Mouse (Mus musculus): ENCODE data around the gene Cyp2d9. TPM values are rescaled to one million over a fixed set of nuclear protein-coding genes. Genes with fewer than 3 reads are reported as not detected.
"Not testable (repeated sequence)": the region's sequence is repeated elsewhere in the genome, so short reads cannot be mapped to it uniquely, and the experiment has no call there.

Gene Cyp2d9
- polyA plus RNA-seq, 1 experiment, result not detected

GRCm38 (mm10) chr15:82457064-82458021, 24.1 kb downstream of the Cyp2d9 start:
- Histone ChIP-seq H3K4me1 (ENCODE audit: control insufficient read depth, insufficient read depth, low read length) (no peaks in the 10 kb centered on the region), H3K9ac (ENCODE audit: low read depth, poor library complexity, severe bottlenecking) (no peak overlapping the region), H3K4me3 (ENCODE audit: low read depth, low read length) (no peak overlapping the region), H3K27ac (ENCODE audit: insufficient read depth, low read length) (no peak overlapping the region), H3K9me3 (replicated peaks; ENCODE audit: control insufficient read depth, insufficient read depth, low read length, poor library complexity, severe bottlenecking) (no peaks in the 10 kb centered on the region), H3K36me3 (ENCODE audit: control insufficient read depth, insufficient read depth, low read length, poor library complexity, severe bottlenecking) (no peaks in the 10 kb centered on the region), H3K27me3 (ENCODE audit: control insufficient read depth, insufficient read depth, low read length, poor library complexity, severe bottlenecking) (no peaks in the 10 kb centered on the region)
- TF ChIP-seq EP300 (IDR thresholded peaks at IDR 0.05; ENCODE audit: insufficient read depth, low read depth, low read length) (no peak), CTCF (IDR thresholded peaks at IDR 0.05; ENCODE audit: low read depth, low read length) (no peak), POLR2A (IDR thresholded peaks at IDR 0.05; ENCODE audit: insufficient read depth, low read length) (no peak)

DNA sequence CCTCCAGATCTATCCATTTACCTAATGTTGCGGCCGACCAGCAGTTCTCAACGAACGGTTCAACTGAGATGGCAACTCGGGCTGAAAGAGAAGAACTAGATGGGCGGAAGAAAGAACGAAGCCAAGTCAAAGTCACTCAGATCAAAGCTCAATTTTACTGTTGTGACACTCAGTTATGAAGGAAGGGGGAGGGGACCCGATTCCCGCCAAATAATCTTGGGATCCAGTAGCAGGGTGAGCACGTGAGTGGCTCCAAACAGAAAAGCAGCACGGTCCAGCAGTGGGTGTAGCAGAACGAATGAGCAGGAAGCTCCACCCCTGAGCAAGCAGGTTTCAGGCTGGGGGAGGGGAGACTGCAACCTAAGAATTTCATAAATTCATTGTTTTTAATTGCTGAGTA, 26.0 kb downstream of the Cyp2d9 start:
- H3K9me3 ChIP-seq (replicated peaks; ENCODE audit: control insufficient read depth, insufficient read depth, low read length, poor library complexity, severe bottlenecking); H3K36me3 ChIP-seq (ENCODE audit: control insufficient read depth, insufficient read depth, low read length, poor library complexity, severe bottlenecking); H3K27ac ChIP-seq (ENCODE audit: insufficient read depth, low read length); H3K4me1 ChIP-seq (ENCODE audit: control insufficient read depth, insufficient read depth, low read length); H3K4me3 ChIP-seq (ENCODE audit: low read depth, low read length); H3K9ac ChIP-seq (ENCODE audit: low read depth, poor library complexity, severe bottlenecking); H3K27me3 ChIP-seq (ENCODE audit: control insufficient read depth, insufficient read depth, low read length, poor library complexity, severe bottlenecking): not testable (repeated sequence)

DNA sequence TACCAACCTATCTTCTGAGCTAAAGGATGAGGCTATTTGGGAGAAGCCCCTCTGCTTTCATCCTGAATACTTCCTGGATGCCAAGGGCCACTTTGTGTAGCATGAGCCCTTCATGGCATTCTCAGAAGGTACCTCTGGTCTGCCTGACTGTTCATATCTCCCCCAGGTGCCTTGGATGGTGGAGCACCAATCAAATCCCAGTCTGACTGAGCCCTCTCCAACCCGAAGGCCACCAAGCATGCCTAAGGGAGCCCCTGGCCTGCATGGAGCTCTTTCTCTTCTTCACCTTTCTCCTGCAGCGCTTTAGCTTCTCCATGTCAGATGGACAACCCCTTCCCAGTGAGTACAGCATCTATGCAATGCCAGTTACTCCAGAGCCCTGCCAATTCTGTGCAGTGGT, 31.5 kb downstream of the Cyp2d9 start:
- no peak for TF ChIP-seq EP300 (IDR thresholded peaks at IDR 0.05; ENCODE audit: insufficient read depth, low read depth, low read length)
- TF ChIP-seq CTCF (IDR thresholded peaks at IDR 0.05; ENCODE audit: low read depth, low read length), result no peak
- no peak for TF ChIP-seq POLR2A (IDR thresholded peaks at IDR 0.05; ENCODE audit: insufficient read depth, low read length)
- no peaks in the 10 kb centered on the region for H3K9me3 ChIP-seq (replicated peaks; ENCODE audit: control insufficient read depth, insufficient read depth, low read length, poor library complexity, severe bottlenecking)

DNA sequence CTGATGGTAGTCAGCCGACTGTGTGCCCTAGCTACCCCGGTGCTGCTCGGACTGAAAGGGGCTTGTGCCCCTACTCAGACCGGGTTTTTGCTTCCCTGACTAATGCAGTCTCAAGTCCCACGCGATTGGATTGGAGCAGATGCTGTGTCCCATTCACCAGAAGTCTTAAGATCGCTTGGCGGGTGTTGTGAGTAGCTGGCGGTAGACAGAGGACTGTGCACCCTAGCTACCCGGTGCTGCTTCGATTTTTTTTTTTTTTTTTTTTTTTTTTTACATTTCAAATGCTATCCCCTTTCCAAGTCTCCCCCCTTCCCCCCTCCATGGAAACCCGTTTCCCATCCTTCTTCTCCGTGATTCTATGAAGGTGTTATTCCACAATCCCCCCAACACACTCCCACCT, 61.0 kb downstream of the Cyp2d9 start:
- not testable (repeated sequence) for H3K9me3 ChIP-seq (replicated peaks; ENCODE audit: control insufficient read depth, insufficient read depth, low read length, poor library complexity, severe bottlenecking); H3K4me1 ChIP-seq (ENCODE audit: control insufficient read depth, insufficient read depth, low read length); H3K36me3 ChIP-seq (ENCODE audit: control insufficient read depth, insufficient read depth, low read length, poor library complexity, severe bottlenecking); H3K27ac ChIP-seq (ENCODE audit: insufficient read depth, low read length); H3K27me3 ChIP-seq (ENCODE audit: control insufficient read depth, insufficient read depth, low read length, poor library complexity, severe bottlenecking)
- H3K4me3 ChIP-seq (ENCODE audit: low read depth, low read length), result peak overlapping the region; percentile 50
- peak overlapping the region; percentile 42 for H3K9ac ChIP-seq (ENCODE audit: low read depth, poor library complexity, severe bottlenecking)

More for the DNA sequence above, 31.5 kb downstream of the Cyp2d9 start:
- Histone ChIP-seq H3K9ac (ENCODE audit: low read depth, poor library complexity, severe bottlenecking) (no peak overlapping the region), H3K4me3 (ENCODE audit: low read depth, low read length) (no peak overlapping the region), H3K4me1 (ENCODE audit: control insufficient read depth, insufficient read depth, low read length) (no peaks in the 10 kb centered on the region), H3K27me3 (ENCODE audit: control insufficient read depth, insufficient read depth, low read length, poor library complexity, severe bottlenecking) (no peaks in the 10 kb centered on the region), H3K36me3 (ENCODE audit: control insufficient read depth, insufficient read depth, low read length, poor library complexity, severe bottlenecking) (no peaks in the 10 kb centered on the region), H3K27ac (ENCODE audit: insufficient read depth, low read length) (no peak overlapping the region)

Other genes with a start within 250 kb of the Cyp2d9 start
- 6.8 and 7.4 TPM in 2 replicates for gene Shisa8, start 220.6 kb upstream of the Cyp2d9 start, polyA plus RNA-seq (2011; ENCODE audit: insufficient read depth, insufficient read length, low read depth, missing spikeins)
- gene Tnfrsf13c, start 209.1 kb upstream of the Cyp2d9 start, polyA plus RNA-seq (2011; ENCODE audit: insufficient read depth, insufficient read length, low read depth, missing spikeins), result 1.9 and 2.3 TPM in 2 replicates
- gene Cenpm, start 188.7 kb upstream of the Cyp2d9 start, polyA plus RNA-seq (2011; ENCODE audit: insufficient read depth, insufficient read length, low read depth, missing spikeins), result 43.2 and 52.0 TPM in 2 replicates
- gene 1500009C09Rik, start 181.0 kb upstream of the Cyp2d9 start, polyA plus RNA-seq (2011; ENCODE audit: insufficient read depth, insufficient read length, low read depth, missing spikeins), result not detected in 2 replicates
- 8.8 and 9.7 TPM in 2 replicates for gene Sept3, start 158.5 kb upstream of the Cyp2d9 start, polyA plus RNA-seq (2011; ENCODE audit: insufficient read depth, insufficient read length, low read depth, missing spikeins)
- gene Wbp2nl, start 134.5 kb upstream of the Cyp2d9 start, polyA plus RNA-seq (2011; ENCODE audit: insufficient read depth, insufficient read length, low read depth, missing spikeins), result 0.70 and 1.1 TPM in 2 replicates
- gene Naga, start 94.5 kb upstream of the Cyp2d9 start, polyA plus RNA-seq (2011; ENCODE audit: insufficient read depth, insufficient read length, low read depth, missing spikeins), result 29.5 and 30.0 TPM in 2 replicates
- gene Pheta2, start 94.5 kb upstream of the Cyp2d9 start, polyA plus RNA-seq (2011; ENCODE audit: insufficient read depth, insufficient read length, low read depth, missing spikeins), result 1.8 and 2.7 TPM in 2 replicates
- 84.8 and 86.7 TPM in 2 replicates for gene Smdt1, start 94.5 kb upstream of the Cyp2d9 start, polyA plus RNA-seq (2011; ENCODE audit: insufficient read depth, insufficient read length, low read depth, missing spikeins)
- gene Ndufa6, start 79.1 kb upstream of the Cyp2d9 start, polyA plus RNA-seq (2011; ENCODE audit: insufficient read depth, insufficient read length, low read depth, missing spikeins), result 212 and 236 TPM in 2 replicates
- gene Cyp2d22, start 53.2 kb upstream of the Cyp2d9 start, polyA plus RNA-seq (2011; ENCODE audit: insufficient read depth, insufficient read length, low read depth, missing spikeins), result 1.1 and 1.9 TPM in 2 replicates
- gene Cyp2d11, start 39.4 kb upstream of the Cyp2d9 start, polyA plus RNA-seq (2011; ENCODE audit: insufficient read depth, insufficient read length, low read depth, missing spikeins), result not detected in 2 replicates
- not detected in 2 replicates for gene Cyp2d10, start 26.2 kb upstream of the Cyp2d9 start, polyA plus RNA-seq (2011; ENCODE audit: insufficient read depth, insufficient read length, low read depth, missing spikeins)
- gene Cyp2d12, start 121.6 kb downstream of the Cyp2d9 start, polyA plus RNA-seq (2011; ENCODE audit: insufficient read depth, insufficient read length, low read depth, missing spikeins), result not detected in 2 replicates
- not detected in 2 replicates for gene Cyp2d34, start 187.5 kb downstream of the Cyp2d9 start, polyA plus RNA-seq (2011; ENCODE audit: insufficient read depth, insufficient read length, low read depth, missing spikeins)